Mouse (Mus musculus) CH12.LX (cell line): ENCODE measurements around the gene Rab20.

Experiments
- CTCF ChIP-seq, 2 experiments: IDR thresholded peaks in 1 of 2; conservative IDR thresholded peaks in 1 of 2; 2 replicates each; pipeline ENCODE4 v1.5.1; 2011 to 2012; ENCODE audit warnings: low read depth in 2 of 2, low read length in 2 of 2, improper control_type of control experiment in 1 of 2, inconsistent platforms in 1 of 2, mild to moderate bottlenecking in 1 of 2, moderate library complexity in 1 of 2
- E2F4 ChIP-seq: IDR thresholded peaks from 2 replicates; pipeline ENCODE4 v1.6.1; 2011; ENCODE audit warnings: low read depth, low read length, improper control_type of control experiment; ENCODE audit not compliant: insufficient replicate concordance
- EP300 ChIP-seq: IDR thresholded peaks from 2 replicates; pipeline ENCODE4 v1.6.1; 2011; ENCODE audit warnings: low read length, improper control_type of control experiment
- POLR2A ChIP-seq: IDR thresholded peaks from 2 replicates; pipeline ENCODE4 v1.6.1; 2011; ENCODE audit warnings: low read depth, mild to moderate bottlenecking, improper control_type of control experiment, low read length
- POLR2AphosphoS2 ChIP-seq: IDR thresholded peaks from 2 replicates; pipeline ENCODE4 v1.6.1; 2011; ENCODE audit warnings: low read depth, low read length, improper control_type of control experiment
- USF1 ChIP-seq: IDR thresholded peaks from 2 replicates; pipeline ENCODE4 v1.6.1; 2014; ENCODE audit warnings: low read depth, mild to moderate bottlenecking, inconsistent platforms, low read length, improper control_type of control experiment
- ZC3H11A ChIP-seq: IDR thresholded peaks from 2 replicates; pipeline ENCODE4 v1.6.1; 2012; ENCODE audit warnings: low read depth, mild to moderate bottlenecking, inconsistent platforms, low read length, improper control_type of control experiment
- ZNF384 ChIP-seq: IDR thresholded peaks from 2 replicates; pipeline ENCODE4 v1.6.1; 2012; ENCODE audit warnings: low read depth, low read length, improper control_type of control experiment, inconsistent platforms

DNA sequence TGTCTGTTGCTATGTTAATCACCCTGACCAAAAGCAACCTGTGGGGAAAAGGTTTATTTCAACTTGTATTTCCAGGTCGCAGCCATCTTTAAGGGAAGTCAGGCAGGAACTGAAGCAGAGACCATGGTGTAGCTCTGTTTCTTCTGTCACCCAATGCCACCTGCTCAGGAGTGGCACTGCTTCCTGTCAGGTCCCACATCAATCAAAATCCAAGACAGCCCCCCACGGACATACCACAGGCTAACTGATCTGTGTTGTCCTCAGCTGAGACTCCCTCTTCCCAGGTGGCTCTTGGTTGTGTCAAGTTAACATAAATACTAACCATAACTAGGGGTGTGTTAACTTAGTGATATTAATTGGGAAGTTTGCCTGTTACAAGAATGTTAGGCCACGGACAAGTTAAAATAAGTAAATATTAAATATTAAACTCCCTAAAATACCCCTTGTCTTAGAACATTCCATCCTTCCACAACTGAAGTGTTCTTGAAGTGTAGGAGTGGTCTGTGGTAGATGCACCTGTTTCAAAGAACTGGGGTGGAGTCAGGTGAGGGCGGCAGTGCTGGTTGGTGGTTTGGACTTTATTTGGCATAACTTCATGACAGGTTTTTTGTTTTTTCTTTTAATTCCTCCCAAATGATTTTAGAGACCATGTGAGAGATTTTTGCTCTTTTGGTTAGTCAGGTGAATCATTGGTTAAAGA is 20.4 kb upstream of the Rab20 start:
- TF ChIP-seq EP300 = no peak
- TF ChIP-seq POLR2AphosphoS2 = no peak
- no peak for TF ChIP-seq USF1
- no peak for TF ChIP-seq CTCF (conservative IDR thresholded peaks at IDR 0.05 in 1 of 2, IDR thresholded peaks at IDR 0.05 in 1 of 2; ENCODE audit: low read depth in 2 of 2, low read length in 2 of 2)
- TF ChIP-seq E2F4 = no peak
- TF ChIP-seq POLR2A = no peak
- no peak for TF ChIP-seq ZC3H11A
- TF ChIP-seq ZNF384 = no peak
